Mouse (Mus musculus): ENCODE results near the gene Fgf8. TPM values are rescaled to one million over a fixed set of nuclear protein-coding genes. Genes with fewer than 3 reads are reported as not detected.
A peak's percentile ranks its signal among the peaks of the same experiment; 100 is the strongest.

Fgf8 gene
- polyA plus RNA-seq, 1 experiment, result not detected

DNA sequence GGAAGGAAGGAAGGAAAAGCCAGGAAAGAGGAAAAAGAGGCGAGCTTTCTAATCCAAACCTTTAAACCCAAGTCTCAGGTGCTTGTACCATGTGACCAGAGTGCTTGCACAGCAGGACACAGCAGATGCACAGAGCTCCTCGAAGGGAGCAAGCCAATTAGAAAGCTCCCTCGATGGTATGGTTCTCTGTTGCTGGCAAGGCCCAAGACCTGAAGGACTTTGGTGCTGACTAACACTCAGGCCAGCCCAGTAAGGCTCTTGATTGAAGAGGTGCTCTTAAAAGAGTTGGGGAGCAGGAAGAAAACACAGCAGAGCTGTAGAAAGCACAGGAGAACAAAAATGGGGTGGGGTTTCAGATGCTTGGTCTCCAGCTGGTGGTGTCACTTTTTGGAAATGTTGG, 34.0 kb downstream of the Fgf8 start:
- DNase-seq, result peak; percentile 16
- WGBS, result 47% methylated on average over 3 of the region's 3 CpGs
- no peak for TF ChIP-seq POLR2A (IDR thresholded peaks at IDR 0.05; ENCODE audit: borderline replicate concordance, extremely low read depth, low read depth, low read length)
- TF ChIP-seq CTCF (IDR thresholded peaks at IDR 0.05; ENCODE audit: insufficient read depth, low read length), result no peak
- Histone ChIP-seq H3K4me3 (replicated peaks; ENCODE audit: extremely low read depth, low read depth, low read length) (no peak overlapping the region), H3K4me1 (ENCODE audit: control insufficient read depth, insufficient read depth, low read length) (peaks cover 3% of the 10 kb centered on the region)

DNA sequence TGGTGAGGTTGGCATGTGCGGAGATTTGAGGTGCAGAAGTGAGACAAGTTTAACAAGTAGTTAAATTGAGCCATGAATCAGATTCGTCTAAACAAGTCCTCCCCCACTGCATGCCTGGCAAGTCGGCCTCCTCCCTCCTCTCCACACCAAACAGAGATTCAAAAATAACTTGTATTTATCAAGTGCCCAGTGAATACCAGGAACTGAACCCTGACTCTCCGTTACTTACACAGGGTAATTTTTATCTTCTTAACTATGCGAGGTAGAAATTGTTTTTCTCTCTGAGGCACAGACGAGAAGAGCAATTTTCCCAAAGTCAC, 46.5 kb downstream of the Fgf8 start:
- 26% methylated on average over 6 of the region's 6 CpGs for WGBS
- DNase-seq, result no peak
- H3K4me3 ChIP-seq (replicated peaks; ENCODE audit: extremely low read depth, low read depth, low read length), result no peak overlapping the region
- H3K4me1 ChIP-seq (ENCODE audit: control insufficient read depth, insufficient read depth, low read length), result no peaks in the 10 kb centered on the region
- no peak for TF ChIP-seq POLR2A (IDR thresholded peaks at IDR 0.05; ENCODE audit: borderline replicate concordance, extremely low read depth, low read depth, low read length)
- TF ChIP-seq CTCF (IDR thresholded peaks at IDR 0.05; ENCODE audit: insufficient read depth, low read length), result no peak

DNA sequence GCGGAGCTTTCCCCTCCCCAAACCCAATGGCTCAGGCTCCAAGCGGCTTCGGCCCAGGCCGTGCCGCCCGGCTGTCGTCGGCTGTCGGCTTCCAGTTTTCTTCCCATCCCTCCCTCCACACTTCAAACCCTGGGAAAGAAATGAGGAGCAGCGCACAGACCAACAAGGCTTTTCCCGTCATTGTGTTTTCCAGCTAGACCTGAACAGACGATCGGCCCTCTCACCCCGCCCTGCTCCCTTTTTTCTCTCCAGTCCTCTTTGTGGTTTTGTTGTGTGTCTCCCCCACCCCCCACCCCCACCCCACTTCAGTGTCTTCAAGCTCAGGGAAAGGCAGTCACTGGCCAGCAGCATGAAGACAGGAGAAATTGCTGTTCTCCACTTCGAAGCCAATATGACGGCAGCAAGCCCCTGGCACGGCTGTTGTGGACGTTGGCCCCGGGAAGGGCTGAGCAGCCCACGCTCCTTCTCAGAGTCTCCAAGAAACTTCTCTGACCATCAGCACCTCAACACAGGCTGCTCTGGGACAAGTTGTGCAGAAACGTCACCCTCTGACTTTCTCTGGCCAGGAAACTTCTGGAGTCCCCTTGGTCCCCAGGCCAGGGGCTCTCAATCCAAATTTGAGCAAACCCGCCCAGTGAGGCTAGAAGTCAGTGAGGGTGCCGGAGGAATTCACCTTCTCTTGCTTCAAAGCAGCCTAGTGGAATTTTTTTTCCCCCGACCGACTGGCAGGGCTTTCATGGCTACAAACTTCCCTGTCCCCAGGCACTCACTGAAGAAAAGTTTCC, 47.0 kb downstream of the Fgf8 start:
- DNase-seq, result no peak
- no peaks in the 10 kb centered on the region for H3K4me1 ChIP-seq (ENCODE audit: control insufficient read depth, insufficient read depth, low read length)
- no peak overlapping the region for H3K4me3 ChIP-seq (replicated peaks; ENCODE audit: extremely low read depth, low read depth, low read length)
- 29% methylated on average over 25 of the region's 25 CpGs for WGBS
- TF ChIP-seq POLR2A (IDR thresholded peaks at IDR 0.05; ENCODE audit: borderline replicate concordance, extremely low read depth, low read depth, low read length), result no peak
- no peak for TF ChIP-seq CTCF (IDR thresholded peaks at IDR 0.05; ENCODE audit: insufficient read depth, low read length)

DNA sequence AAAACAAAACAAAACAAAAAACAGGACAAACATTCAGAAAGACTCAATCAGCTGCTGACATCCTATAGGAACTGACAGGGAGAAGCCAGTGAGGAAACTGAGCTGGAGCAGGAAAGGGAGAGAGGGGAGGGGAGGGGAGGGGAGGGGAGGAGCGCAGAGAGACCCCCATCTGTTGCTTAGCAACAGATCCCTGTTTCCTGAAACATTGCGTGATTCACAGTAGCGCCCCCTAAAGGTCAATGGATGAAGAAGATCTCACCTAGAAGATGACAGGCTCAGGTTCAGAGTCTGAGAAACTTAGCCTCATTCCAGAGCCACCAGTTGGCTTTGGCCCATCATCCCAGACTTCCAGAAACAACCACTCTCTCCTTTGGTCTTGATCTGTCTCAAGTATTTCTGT, 48.7 kb downstream of the Fgf8 start:
- no peak for DNase-seq
- Histone ChIP-seq H3K4me3 (replicated peaks; ENCODE audit: extremely low read depth, low read depth, low read length) (no peak overlapping the region), H3K4me1 (ENCODE audit: control insufficient read depth, insufficient read depth, low read length) (no peaks in the 10 kb centered on the region)
- 31% methylated on average over 3 of the region's 3 CpGs for WGBS
- TF ChIP-seq CTCF (IDR thresholded peaks at IDR 0.05; ENCODE audit: insufficient read depth, low read length) (no peak), POLR2A (IDR thresholded peaks at IDR 0.05; ENCODE audit: borderline replicate concordance, extremely low read depth, low read depth, low read length) (no peak)

DNA sequence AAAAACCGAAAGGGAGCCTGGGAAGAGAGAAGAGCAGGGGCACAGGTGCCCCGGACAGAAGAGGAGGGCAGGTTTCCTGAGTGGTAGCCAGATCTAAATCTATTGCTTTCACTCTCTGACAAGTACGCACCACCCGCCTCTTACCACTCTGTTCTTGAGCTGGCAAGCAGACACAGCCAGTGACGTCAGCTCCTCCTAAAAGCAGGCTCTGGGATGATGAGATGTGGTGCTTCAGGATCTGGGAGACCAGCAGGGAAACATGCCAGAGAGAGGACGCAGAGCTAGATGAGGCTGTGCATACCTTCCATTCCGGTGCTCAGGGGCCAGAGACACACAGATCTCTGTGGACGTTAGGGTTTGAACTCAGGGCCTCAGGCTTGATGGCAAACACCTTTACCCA, 50.5 kb downstream of the Fgf8 start:
- no peaks in the 10 kb centered on the region for H3K4me1 ChIP-seq (ENCODE audit: control insufficient read depth, insufficient read depth, low read length)
- TF ChIP-seq POLR2A (IDR thresholded peaks at IDR 0.05; ENCODE audit: borderline replicate concordance, extremely low read depth, low read depth, low read length) (no peak), CTCF (IDR thresholded peaks at IDR 0.05; ENCODE audit: insufficient read depth, low read length) (no peak)
- no peak for DNase-seq
- 82% methylated on average over 8 of the region's 8 CpGs for WGBS
- H3K4me3 ChIP-seq (replicated peaks; ENCODE audit: extremely low read depth, low read depth, low read length), result no peak overlapping the region

DNA sequence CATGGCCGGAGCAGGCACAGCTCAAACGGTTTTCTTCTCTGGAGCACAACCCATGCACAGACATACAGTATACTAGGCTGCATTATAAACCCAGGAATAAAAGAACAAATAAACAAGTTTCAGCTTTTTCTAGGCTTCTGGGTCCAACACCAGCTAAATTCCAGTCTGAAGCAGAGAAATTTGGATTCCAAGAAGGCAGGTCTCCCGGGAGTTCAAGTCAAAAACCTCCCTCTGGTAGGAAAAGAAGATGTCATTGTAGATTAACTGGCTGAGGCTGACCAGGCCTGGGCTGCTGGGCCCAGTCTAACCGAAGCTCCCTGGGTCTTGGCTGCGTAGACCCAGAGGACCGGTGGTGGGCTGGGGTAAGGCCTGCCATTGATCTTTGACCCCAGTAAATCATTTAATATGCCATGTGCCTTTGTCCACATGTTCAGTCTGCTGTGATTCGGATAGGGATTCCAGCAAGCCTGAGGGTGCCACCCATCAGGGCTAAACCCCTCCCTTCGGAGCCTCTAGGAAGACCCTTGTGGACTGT, 51.6 kb downstream of the Fgf8 start:
- Histone ChIP-seq H3K4me1 (ENCODE audit: control insufficient read depth, insufficient read depth, low read length) (no peaks in the 10 kb centered on the region), H3K4me3 (replicated peaks; ENCODE audit: extremely low read depth, low read depth, low read length) (no peak overlapping the region)
- DNase-seq, result no peak
- no peak for TF ChIP-seq CTCF (IDR thresholded peaks at IDR 0.05; ENCODE audit: insufficient read depth, low read length)
- WGBS, result 73% methylated on average over 8 of the region's 8 CpGs

DNA sequence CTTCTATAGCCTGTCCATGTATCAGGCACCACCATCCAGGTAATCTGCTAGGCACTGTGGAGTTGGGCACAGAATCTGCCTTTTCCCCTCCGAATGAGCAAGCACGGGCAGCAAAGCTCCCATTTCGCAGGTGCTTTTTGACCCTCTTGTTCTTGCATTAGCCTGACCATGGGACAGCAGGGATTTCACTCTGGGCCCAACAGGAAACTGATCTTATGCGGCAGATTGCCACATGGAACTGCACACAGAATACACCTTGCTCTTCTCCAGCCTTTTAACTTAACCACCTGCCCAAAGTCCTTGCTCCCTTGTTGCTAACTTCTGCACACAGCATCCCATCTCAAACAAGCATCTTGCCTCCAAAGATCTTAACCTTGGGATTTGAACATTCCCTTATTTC, 55.7 kb downstream of the Fgf8 start:
- DNase-seq, result no peak
- WGBS, result 64% methylated on average over 4 of the region's 4 CpGs
- TF ChIP-seq POLR2A (IDR thresholded peaks at IDR 0.05; ENCODE audit: borderline replicate concordance, extremely low read depth, low read depth, low read length) (no peak), CTCF (IDR thresholded peaks at IDR 0.05; ENCODE audit: insufficient read depth, low read length) (no peak)
- Histone ChIP-seq H3K4me3 (replicated peaks; ENCODE audit: extremely low read depth, low read depth, low read length) (no peak overlapping the region), H3K4me1 (ENCODE audit: control insufficient read depth, insufficient read depth, low read length) (no peaks in the 10 kb centered on the region)

Other genes with a start within 250 kb of the Fgf8 start
- 9.1 and 10.6 TPM in 2 replicates for gene Poll, start 182.4 kb downstream of the Fgf8 start, polyA plus RNA-seq (2012; rRNA removed)
- 6.6 and 7.5 TPM in 2 replicates for gene Gm17018, start 182.3 kb downstream of the Fgf8 start, polyA plus RNA-seq (2012; rRNA removed)
- 95.0 and 99.6 TPM in 2 replicates for gene Fbxw4, start 82.6 kb downstream of the Fgf8 start, polyA plus RNA-seq (2012; rRNA removed)
- gene Npm3, start 6.7 kb upstream of the Fgf8 start, polyA plus RNA-seq (2012; rRNA removed), result 39.0 and 41.3 TPM in 2 replicates
- 18.5 and 35.6 TPM in 2 replicates for gene Mgea5, start 40.9 kb upstream of the Fgf8 start, polyA plus RNA-seq (2012; rRNA removed)
- gene Kcnip2, start 73.1 kb upstream of the Fgf8 start, polyA plus RNA-seq (2012; rRNA removed), result 1.1 and 1.4 TPM in 2 replicates

Measured in lung, adult 2 months (tissue).